Mouse (Mus musculus): Measurements from ENCODE around the gene Txndc12. TPM values are rescaled to one million over a fixed set of nuclear protein-coding genes. Genes with fewer than 3 reads are reported as not detected.

The Txndc12 gene
- 10 to 100 TPM; 10.7 to 11.9 TPM for total RNA-seq (2021)
- long read RNA-seq, experiment 1, transcript Txndc12-201 (7 exons, 1,359 nt) = major isoform, 7 of 8 reads
- long read RNA-seq, experiment 1, partial matches to known transcripts = 0 of 8 reads
- long read RNA-seq, experiment 1, other reads (novel, unspliced or antisense) = 1 of 8 reads
- long read RNA-seq, experiment 2, partial matches to known transcripts = 1 of 8 reads
- long read RNA-seq, experiment 2, other reads (novel, unspliced or antisense) = 3 of 8 reads

DNA sequence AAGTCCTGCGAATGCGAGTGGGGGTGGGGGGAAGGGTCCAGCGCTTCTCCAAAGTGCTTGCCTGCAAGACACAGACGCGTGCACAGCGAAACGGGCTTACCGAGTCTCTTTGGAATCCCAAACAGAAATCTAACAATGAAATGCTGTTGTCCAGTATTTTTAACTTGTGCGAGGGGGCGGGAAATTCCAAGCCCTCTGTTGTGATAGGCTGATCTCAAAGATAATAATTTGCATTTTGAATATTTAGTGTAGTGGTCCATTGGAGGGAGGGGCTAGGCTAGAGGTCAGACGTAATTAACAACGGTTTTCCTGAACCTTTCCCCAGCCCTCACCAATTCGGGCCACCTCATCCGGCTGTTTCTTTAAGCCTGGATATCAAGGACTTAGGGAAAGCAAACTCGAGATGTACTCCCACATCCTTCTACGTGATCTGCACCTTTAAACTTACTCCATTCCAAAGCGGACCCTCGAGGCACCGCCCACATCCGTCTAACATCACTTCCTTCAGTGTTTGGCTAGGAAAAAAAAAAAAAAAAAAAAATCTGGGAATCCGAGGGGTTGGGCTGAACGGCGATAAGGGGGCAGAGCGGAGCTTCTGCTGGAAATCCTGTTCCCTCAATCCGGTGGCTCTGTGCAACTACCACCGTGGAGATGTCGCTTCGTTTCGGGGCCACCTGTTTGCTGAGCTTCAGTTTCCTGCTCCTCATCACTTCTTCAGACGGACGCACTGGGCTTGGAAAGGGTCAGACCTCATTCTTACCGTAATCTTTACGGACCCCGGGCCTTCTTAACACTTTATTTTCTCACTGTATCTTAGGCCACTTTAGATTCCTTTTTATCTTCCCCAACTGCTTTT is at the start of gene Txndc12:
Gene Txndc12 (plus strand): TSS at position 487 of the 856 bp plus-strand sequence.
- H3K27ac ChIP-seq = peak within 1 kb of the TSS; percentile 94
- TF ChIP-seq CTCF (IDR thresholded peaks at IDR 0.05) = no peak
- DNase-seq = peak; percentile 88
- intact Hi-C loops (cut with DNase I) = no loop called here
- peak within 1 kb of the TSS; percentile 90 for H3K4me3 ChIP-seq

DNA sequence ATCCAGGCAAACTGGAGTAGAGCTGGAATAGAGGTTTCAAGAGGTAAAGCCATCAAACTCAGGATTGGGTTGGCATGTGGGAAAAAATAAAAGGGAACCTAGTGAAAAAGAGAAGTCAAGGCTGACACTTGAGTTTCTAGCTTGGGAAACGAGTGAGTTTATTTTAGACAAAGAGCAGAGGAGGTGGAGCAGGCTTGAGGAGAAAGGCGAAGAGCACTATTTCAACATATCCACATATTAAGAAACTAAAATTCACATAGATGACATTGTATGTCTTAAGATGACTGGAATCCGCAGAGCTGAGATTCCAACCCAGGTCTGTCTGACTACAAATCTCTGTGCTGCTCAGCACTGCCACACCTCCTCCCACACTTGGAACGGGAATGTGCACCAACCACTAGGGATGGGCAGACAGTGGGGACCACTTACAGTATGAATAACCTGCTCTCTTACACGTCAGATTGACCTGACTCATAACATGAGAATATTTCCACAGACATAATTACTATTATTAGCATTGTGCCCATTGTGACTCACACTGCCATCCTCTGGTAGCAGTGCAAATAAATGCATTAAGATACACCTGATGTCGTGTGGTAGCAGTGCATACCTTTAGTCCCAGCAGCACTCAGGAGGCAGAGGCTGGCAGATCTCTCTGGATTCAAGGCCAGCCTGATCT is 45.0 kb upstream of the Txndc12 start:
- intact Hi-C loops (cut with DNase I) = no loop called here

DNA sequence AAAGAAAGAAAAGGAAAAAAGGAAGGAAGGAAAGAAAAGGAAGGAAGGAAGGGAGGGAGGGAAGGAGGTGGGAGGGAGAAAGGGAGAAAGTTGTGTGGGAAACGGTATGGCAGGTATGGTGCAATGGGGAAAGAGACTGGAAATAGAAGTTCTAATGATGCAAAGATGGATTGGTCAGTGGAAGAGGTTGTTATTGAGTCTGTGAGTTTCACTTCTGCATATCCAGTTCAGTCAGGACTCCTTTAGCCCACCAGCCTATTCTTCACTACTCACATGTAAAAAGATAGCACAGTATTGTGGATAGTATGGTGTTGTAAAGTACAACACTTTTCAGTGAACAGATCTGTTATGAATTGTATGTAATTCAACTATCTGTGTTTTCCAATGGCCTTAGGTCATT is 43.9 kb upstream of the Txndc12 start:
- Histone ChIP-seq H3K4me3 (no peak overlapping the region), H3K27ac (no peak overlapping the region)
- no peak for TF ChIP-seq CTCF (IDR thresholded peaks at IDR 0.05)
- DNase-seq = no peak
- intact Hi-C loops (cut with DNase I) = loop anchor here (10.0 kb wide), 1 partner anchor 184 kb away; no protein-coding TSS in a partner anchor

More for the DNA sequence above, 45.0 kb upstream of the Txndc12 start:
- DNase-seq = no peak
- Histone ChIP-seq H3K27ac (no peak overlapping the region), H3K4me3 (no peak overlapping the region)
- TF ChIP-seq CTCF (IDR thresholded peaks at IDR 0.05) = peak; percentile 17; the same call in 1 of the 2 replicates

DNA sequence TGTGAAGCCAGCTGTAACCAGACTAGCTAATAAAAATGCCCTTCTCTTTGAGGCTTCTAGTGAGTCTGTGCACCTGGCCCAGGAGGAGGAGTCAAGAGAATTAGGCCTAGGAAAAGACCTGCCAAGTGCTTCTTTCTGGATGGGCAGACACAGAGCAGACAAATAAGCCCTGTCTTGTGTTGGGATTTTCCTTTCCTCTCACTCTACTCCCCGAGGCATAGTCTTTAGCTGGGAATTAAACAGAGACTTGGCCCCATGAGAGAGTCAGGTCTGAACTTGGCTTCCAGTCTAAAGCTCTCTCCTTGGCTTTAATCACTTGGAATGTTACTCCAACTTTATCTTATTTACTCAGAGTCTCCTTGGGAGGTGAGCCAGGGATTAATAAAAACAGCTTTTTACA is 40.5 kb upstream of the Txndc12 start:
- Histone ChIP-seq H3K27ac (no peak overlapping the region), H3K4me3 (no peak overlapping the region)
- no peak for TF ChIP-seq CTCF (IDR thresholded peaks at IDR 0.05)
- intact Hi-C loops (cut with DNase I) = loop anchor here (10.0 kb wide), 1 partner anchor 181 kb away; no protein-coding TSS in a partner anchor
- no peak for DNase-seq

GRCm38 (mm10) chr4:108796701-108797100 is 37.7 kb upstream of the Txndc12 start:
- H3K27ac ChIP-seq = peak overlapping the region; percentile 4; the same call in 1 of the 2 replicates

GRCm38 (mm10) chr4:108798083-108798830 is 36.1 kb upstream of the Txndc12 start:
- TF ChIP-seq CTCF (IDR thresholded peaks at IDR 0.05) = peak; percentile 79
- DNase-seq = peak; percentile 72
- intact Hi-C loops (cut with DNase I) = loop anchor here (10.0 kb wide), 1 partner anchor 177 kb away; no protein-coding TSS in a partner anchor
- Histone ChIP-seq H3K27ac (no peak overlapping the region), H3K4me3 (no peak overlapping the region)

More at GRCm38 (mm10) chr4:108796701-108797100, 37.7 kb upstream of the Txndc12 start:
- intact Hi-C loops (cut with DNase I) = loop anchor here (10.0 kb wide), 1 partner anchor 178 kb away; no protein-coding TSS in a partner anchor
- TF ChIP-seq CTCF (IDR thresholded peaks at IDR 0.05) = no peak
- DNase-seq = no peak
- H3K4me3 ChIP-seq = no peak overlapping the region

DNA sequence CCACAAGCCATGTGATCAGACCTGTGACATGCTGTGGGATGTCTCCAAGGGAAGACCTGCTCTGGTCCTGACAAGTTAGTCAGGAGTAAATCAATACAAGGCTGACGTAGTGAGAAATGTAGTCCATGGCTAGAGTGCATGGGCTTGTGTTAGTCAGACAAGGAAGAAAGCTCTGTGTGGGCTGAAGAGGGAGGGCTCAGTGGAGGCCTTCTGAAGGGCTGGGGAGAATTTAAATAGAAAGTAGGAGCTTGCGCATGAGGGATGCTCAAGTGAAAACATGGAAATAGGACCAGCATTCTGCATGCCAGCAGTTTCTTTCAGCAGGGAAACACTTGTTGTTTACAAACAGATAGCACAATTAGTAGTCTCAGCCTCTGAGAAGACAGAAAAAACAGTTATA is 30.9 kb upstream of the Txndc12 start:
- Histone ChIP-seq H3K4me3 (no peak overlapping the region), H3K27ac (no peak overlapping the region)
- TF ChIP-seq CTCF (IDR thresholded peaks at IDR 0.05) = no peak
- no peak for DNase-seq
- intact Hi-C loops (cut with DNase I) = no loop called here

- no peak overlapping the region for H3K27ac ChIP-seq
- no peak for DNase-seq
- no peak overlapping the region for H3K4me3 ChIP-seq
- intact Hi-C loops (cut with DNase I) = no loop called here
- TF ChIP-seq CTCF (IDR thresholded peaks at IDR 0.05) = no peak
Observed at GRCm38 (mm10) chr4:108811142-108811541, 23.3 kb upstream of the Txndc12 start.

DNA sequence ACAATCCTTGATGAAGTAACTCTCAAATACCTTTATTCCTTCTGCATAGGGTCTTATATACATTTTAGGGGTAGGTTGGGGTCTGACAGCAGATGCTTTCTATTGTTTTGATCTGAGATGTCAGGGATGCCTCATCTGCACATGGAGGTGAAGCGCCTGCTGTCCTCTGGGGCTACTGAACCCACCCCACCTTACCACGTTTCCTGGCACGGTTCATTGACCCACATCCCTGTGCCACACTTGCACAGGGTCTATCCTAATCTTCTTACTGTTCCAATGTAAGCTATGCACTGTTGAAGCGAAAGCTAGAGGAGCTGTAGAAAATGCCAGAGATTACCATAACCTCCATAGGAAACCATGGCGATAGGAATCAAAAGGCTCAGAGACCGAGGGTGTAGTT is 22.9 kb upstream of the Txndc12 start:
- TF ChIP-seq CTCF (IDR thresholded peaks at IDR 0.05) = no peak
- DNase-seq = no peak
- intact Hi-C loops (cut with DNase I) = no loop called here
- Histone ChIP-seq H3K4me3 (no peak overlapping the region), H3K27ac (no peak overlapping the region)

DNA sequence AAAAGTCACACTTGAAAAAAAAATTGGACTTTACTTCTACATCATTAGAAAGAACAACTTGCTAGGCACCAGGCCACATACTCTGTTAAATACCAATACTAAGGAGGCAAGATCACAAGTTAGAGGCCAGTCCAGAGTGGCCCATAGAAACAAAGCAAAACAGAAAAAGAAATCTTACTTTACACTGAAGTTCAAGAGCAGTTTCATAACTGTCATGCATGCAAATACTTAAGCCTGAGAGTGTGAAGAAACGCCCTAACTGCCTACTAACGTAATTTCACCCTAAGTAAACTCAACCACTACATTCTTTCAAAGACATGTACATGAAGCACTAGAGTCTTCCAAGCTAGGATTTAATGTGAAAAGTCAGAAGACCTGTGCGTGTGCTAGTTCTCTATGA is 8.7 kb upstream of the Txndc12 start:
- no peak for TF ChIP-seq CTCF (IDR thresholded peaks at IDR 0.05)
- H3K27ac ChIP-seq = no peak overlapping the region
- intact Hi-C loops (cut with DNase I) = no loop called here
- no peak for DNase-seq
- H3K4me3 ChIP-seq = no peak overlapping the region

- no peak for TF ChIP-seq CTCF (IDR thresholded peaks at IDR 0.05)
- no peak overlapping the region for H3K27ac ChIP-seq
- intact Hi-C loops (cut with DNase I) = no loop called here
- no peak overlapping the region for H3K4me3 ChIP-seq
- DNase-seq = no peak
Observed at GRCm38 (mm10) chr4:108826096-108826495, 8.3 kb upstream of the Txndc12 start.

- intact Hi-C loops (cut with DNase I) = no loop called here
- Histone ChIP-seq H3K4me3 (no peak overlapping the region), H3K27ac (no peak overlapping the region)
- no peak for TF ChIP-seq CTCF (IDR thresholded peaks at IDR 0.05)
- no peak for DNase-seq
Observed at GRCm38 (mm10) chr4:108826643-108827042, 7.8 kb upstream of the Txndc12 start.

Data from gastrocnemius, adult 2 months (tissue).